Mouse (Mus musculus) forebrain, embryonic 14.5 days (tissue): ENCODE data around the gene Dmrt2. TPM values are rescaled to one million over a fixed set of nuclear protein-coding genes. Genes with fewer than 3 reads are reported as not detected.

ENCODE experiments used
- ATAC-seq: fragments of 200-750 bp; cut with Nextera tagmentation; 2 replicates; pipeline ENCODE4 v1.8.0; 2017; ENCODE audit warnings: mild to moderate bottlenecking, moderate library complexity
- DNase-seq: peaks from one replicate; pipeline ENCODE4 v3.0.0-alpha.2; 2015; ENCODE audit warnings: low spot score
- H3K27ac ChIP-seq: fragments of 300-500 bp; sonication (generic); 2 replicates; pipeline ENCODE4 v1.5.1; 2014; ENCODE audit warnings: low read depth, mild to moderate bottlenecking, control low read depth, low read length, moderate library complexity
- H3K27me3 ChIP-seq: fragments of 300-500 bp; sonication (generic); replicated peaks from 2 replicates; pipeline ENCODE4 v1.6.1; 2014; ENCODE audit warnings: low read length, control low read depth, mixed read lengths; ENCODE audit not compliant: control insufficient read depth, insufficient read depth
- H3K36me3 ChIP-seq: fragments of 300-500 bp; sonication (generic); 2 replicates; pipeline ENCODE4 v1.6.1; 2014; ENCODE audit warnings: low read length, control low read depth; ENCODE audit not compliant: control insufficient read depth, insufficient read depth
- H3K4me1 ChIP-seq: fragments of 300-500 bp; sonication (generic); 2 replicates; pipeline ENCODE4 v1.6.1; 2014; ENCODE audit warnings: antibody characterized with exemption, low read length, control low read depth; ENCODE audit not compliant: control insufficient read depth, insufficient read depth
- H3K4me2 ChIP-seq: fragments of 300-500 bp; sonication (generic); 2 replicates; pipeline ENCODE4 v1.6.1; 2014; ENCODE audit warnings: mild to moderate bottlenecking, control low read depth, low read length
- H3K4me3 ChIP-seq: fragments of 300-500 bp; sonication (generic); 2 replicates; pipeline ENCODE4 v1.5.1; 2014; ENCODE audit warnings: low read depth, low read length, control low read depth
- H3K9ac ChIP-seq: fragments of 300-500 bp; sonication (generic); 2 replicates; pipeline ENCODE4 v1.6.1; 2014; ENCODE audit warnings: mild to moderate bottlenecking, low read length, control low read depth, moderate library complexity
- H3K9me3 ChIP-seq: fragments of 300-500 bp; sonication (generic); replicated peaks from 2 replicates; pipeline ENCODE4 v1.6.1; 2016; ENCODE audit warnings: low read length, control low read depth, mixed read lengths; ENCODE audit not compliant: control insufficient read depth
- WGBS: fragments of 180-500 bp; shearing (Covaris S2); extraction: QIAGEN DNeasy Blood & Tissue Kit; methylation state at CpG from one replicate; pipeline ENCODE4 v1.1.7; 2014; 5-methylcytosine and 5-hydroxymethylcytosine counted together
- polyA plus RNA-seq: library from polyadenylated mRNA; unstranded; fragments of >200 nt; fragmentation: Nextera tagmentation; extraction: Ambion mirVana; gene quantifications from 2 replicates; pipeline ENCODE4 v1.2.1, GENCODE M21; 2014

Gene Dmrt2
- polyA plus RNA-seq, result 0.58 and 1.1 TPM in 2 replicates

DNA sequence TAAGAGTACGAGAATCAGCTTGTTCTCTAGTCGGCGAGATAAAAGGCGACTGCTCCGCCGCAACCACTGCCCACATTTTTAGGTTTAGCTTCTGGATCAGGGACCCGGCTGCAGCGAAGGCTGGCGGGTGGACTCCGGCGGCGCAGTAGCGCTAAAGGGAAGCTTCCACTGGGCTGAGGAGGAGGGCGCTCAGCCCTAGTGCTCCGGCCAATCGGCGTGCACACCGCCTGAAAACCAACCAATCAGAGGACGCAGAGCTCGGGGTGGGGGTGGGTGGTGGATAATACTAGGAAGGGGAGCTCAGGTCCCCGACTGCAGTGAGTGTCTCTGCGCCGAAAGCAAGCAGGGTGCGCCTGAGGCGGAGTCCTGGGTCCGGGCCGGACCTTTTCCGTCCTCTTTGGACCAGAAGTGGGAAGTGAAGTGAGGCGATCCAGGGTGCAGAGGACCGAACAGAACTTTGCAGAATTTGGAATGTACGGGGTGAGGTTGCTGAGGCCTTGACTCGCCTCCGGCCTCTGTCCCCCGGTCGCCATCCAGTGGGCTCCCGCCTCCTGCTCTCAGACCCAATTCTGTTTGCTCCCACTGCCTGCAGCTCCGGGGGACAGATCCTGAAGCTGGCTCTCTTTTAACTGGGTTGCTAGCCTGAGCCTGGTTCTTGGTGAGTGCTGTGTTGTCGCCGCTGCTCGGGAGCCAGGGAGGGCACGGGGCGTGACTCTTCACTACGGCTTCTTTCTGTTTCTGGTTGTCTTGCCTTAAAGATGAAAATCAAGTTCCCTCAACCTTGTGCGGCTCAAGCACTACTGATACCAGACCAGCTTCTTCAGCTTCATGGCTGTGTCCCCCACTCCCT lies at the start of gene Dmrt2:
TSS of gene Dmrt2 (plus strand) at position 311 of the 850 bp plus-strand sequence.
- WGBS, result under 1% methylated on average over 44 of the region's 44 CpGs
- Histone ChIP-seq H3K27ac (no peak within 1 kb of the TSS), H3K9ac (no peak within 1 kb of the TSS), H3K36me3 (no peaks in the 10 kb centered on the region), H3K27me3 (peaks cover 79% of the 10 kb centered on the region), H3K4me2 (peak within 1 kb of the TSS; percentile 70), H3K4me1 (peaks cover 10% of the 10 kb centered on the region), H3K9me3 (no peaks in the 10 kb centered on the region), H3K4me3 (peak within 1 kb of the TSS; percentile 34)
- peak; percentile 99 for ATAC-seq
- peak; percentile 94 for DNase-seq

- H3K27me3 ChIP-seq, result 0 out of 2 replicates have a peak, but pooled peaks cover 7% of the 10 kb centered on the region
- peak; percentile 57 for ATAC-seq
- 11% methylated on average over 9 of the region's 9 CpGs for WGBS
Measured at GRCm38 (mm10) chr19:25628490-25628889, 43.7 kb upstream of the Dmrt2 start.

DNA sequence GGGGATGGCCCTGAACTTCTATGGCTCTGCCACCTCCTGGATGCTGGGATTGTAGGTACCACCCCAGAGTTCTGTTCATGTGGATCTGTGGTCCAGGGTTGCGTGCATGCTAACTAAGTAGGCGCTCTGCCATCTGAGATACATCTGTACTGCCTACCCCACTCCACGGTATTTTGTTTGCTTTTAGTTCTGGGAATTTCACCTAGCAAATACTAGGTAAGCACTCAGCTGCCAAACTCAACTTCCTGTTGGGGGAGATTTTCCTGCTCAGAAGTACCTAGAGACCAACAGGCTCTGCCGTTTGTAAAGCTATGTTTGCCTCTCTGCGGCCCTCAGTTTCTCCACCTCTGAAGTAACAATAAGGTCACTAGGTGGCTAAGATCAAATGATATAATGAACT lies 37.1 kb upstream of the Dmrt2 start:
- H3K4me3 ChIP-seq, result no peak overlapping the region

More at GRCm38 (mm10) chr19:25628490-25628889, 43.7 kb upstream of the Dmrt2 start:
- no peaks in the 10 kb centered on the region for H3K4me1 ChIP-seq
- H3K9me3 ChIP-seq, result no peaks in the 10 kb centered on the region
- peak; percentile 81 for DNase-seq
- H3K9ac ChIP-seq, result no peak overlapping the region
- no peak overlapping the region for H3K4me2 ChIP-seq
- no peaks in the 10 kb centered on the region for H3K36me3 ChIP-seq
- no peak overlapping the region for H3K4me3 ChIP-seq
- H3K27ac ChIP-seq, result no peak overlapping the region

DNA sequence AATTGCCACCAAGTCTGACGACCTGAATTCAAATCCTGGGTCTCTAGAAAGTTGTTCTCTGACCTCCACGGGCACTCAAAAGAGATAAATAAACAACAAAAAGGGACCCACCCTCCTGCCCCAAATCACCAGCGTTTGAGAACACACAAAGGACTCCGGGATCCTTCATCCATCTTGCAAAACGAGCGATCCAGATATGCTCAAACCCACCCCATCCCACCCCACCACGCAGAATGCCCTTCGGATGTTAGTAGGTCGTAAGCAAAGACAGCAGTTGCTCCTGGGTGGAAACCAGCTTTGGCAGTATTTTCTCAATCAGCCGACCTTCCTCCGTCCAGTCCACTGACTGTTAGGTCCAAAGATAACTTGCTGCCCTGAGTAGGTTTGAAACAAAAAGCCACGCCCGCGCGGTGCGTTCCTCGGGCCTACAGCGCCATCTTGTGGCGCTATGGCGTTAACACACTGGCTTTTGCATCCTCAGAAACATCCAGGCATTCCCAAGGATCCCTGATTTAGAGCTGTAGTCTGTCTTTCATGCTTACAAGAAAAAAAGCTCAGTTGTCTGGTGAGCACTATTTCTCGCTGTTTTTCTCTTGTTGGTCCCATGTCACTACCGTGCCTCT lies 36.5 kb upstream of the Dmrt2 start:
- Histone ChIP-seq H3K4me3 (peak overlapping the region; percentile 29), H3K27ac (no peak overlapping the region), H3K36me3 (no peaks in the 10 kb centered on the region), H3K4me1 (no peaks in the 10 kb centered on the region), H3K9me3 (no peaks in the 10 kb centered on the region), H3K27me3 (no peaks in the 10 kb centered on the region), H3K9ac (peak overlapping the region; percentile 53; the same call in 1 of the 2 replicates), H3K4me2 (peak overlapping the region; percentile 54)
- DNase-seq (peak; percentile 87), ATAC-seq (peak; percentile 87)
- 11% methylated on average over 22 of the region's 22 CpGs for WGBS

More for the DNA sequence above, 37.1 kb upstream of the Dmrt2 start:
- no peaks in the 10 kb centered on the region for H3K36me3 ChIP-seq
- H3K4me1 ChIP-seq, result no peaks in the 10 kb centered on the region
- no peak overlapping the region for H3K27ac ChIP-seq
- H3K9ac ChIP-seq, result no peak overlapping the region
- DNase-seq (no peak), ATAC-seq (no peak)
- H3K27me3 ChIP-seq, result no peaks in the 10 kb centered on the region
- H3K4me2 ChIP-seq, result peak overlapping the region; percentile 54; the same call in 1 of the 2 replicates
- 90% methylated on average over 5 of the region's 5 CpGs for WGBS
- H3K9me3 ChIP-seq, result no peaks in the 10 kb centered on the region

- WGBS, result 75% methylated on average over 11 of the region's 11 CpGs
- Histone ChIP-seq H3K4me3 (no peak overlapping the region), H3K36me3 (no peaks in the 10 kb centered on the region), H3K4me1 (no peaks in the 10 kb centered on the region), H3K27ac (no peak overlapping the region), H3K9me3 (no peaks in the 10 kb centered on the region), H3K27me3 (no peaks in the 10 kb centered on the region), H3K4me2 (no peak overlapping the region), H3K9ac (no peak overlapping the region)
- no peak for DNase-seq
- ATAC-seq, result no peak
Measured at GRCm38 (mm10) chr19:25638766-25639361, 33.3 kb upstream of the Dmrt2 start.

- no peak overlapping the region for H3K4me2 ChIP-seq
- no peak overlapping the region for H3K27ac ChIP-seq
- no peak overlapping the region for H3K9ac ChIP-seq
- ATAC-seq (no peak), DNase-seq (no peak)
- H3K4me1 ChIP-seq, result no peaks in the 10 kb centered on the region
- H3K4me3 ChIP-seq, result no peak overlapping the region
- no peaks in the 10 kb centered on the region for H3K36me3 ChIP-seq
- WGBS, result 86% methylated on average over 6 of the region's 6 CpGs
- no peaks in the 10 kb centered on the region for H3K9me3 ChIP-seq
- H3K27me3 ChIP-seq, result no peaks in the 10 kb centered on the region
Measured at GRCm38 (mm10) chr19:25641786-25642185, 30.4 kb upstream of the Dmrt2 start.

DNA sequence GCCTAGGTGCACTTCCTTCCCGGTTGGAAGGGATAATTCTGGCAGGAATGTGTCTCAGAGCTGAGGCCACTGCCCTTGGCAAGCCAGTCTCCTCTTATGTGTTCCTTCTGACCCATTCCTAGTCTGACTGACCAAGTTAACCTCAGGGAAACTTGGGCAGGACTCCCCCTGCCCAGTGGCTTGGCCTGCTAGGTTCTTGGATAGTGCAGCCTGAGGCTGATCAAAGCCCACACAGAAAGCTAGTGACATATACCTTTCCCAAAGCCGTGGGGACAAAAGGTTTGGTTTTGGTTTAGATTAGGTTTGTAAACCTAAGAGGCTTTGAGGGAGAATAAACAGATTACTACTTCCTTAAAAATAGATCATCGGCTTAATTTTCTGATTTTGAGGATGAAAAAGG lies 25.1 kb upstream of the Dmrt2 start:
- Histone ChIP-seq H3K4me3 (no peak overlapping the region), H3K4me2 (no peak overlapping the region), H3K27me3 (no peaks in the 10 kb centered on the region), H3K9ac (no peak overlapping the region), H3K27ac (no peak overlapping the region), H3K4me1 (no peaks in the 10 kb centered on the region), H3K36me3 (no peaks in the 10 kb centered on the region), H3K9me3 (no peaks in the 10 kb centered on the region)
- ATAC-seq, result no peak
- 71% methylated on average over 3 of the region's 3 CpGs for WGBS
- DNase-seq, result no peak

DNA sequence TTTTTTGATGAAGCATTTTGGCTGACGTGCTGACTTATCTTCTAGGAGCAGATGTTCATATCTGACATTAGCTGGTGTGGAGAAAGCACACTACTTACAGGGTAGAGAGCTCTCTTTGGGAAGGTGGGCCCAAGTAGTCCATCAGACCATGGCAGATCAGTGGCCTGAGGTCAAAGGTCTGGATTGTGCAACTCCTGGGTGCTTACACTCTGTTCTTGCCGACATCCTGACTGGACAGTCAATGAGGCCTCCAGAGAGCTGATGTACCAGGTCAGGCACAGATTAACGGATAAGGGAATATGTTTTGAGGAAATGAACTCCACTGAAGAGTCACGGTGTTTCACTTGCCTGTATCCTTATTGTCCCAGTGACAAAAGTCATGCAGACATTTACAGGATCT lies 23.5 kb upstream of the Dmrt2 start:
- Histone ChIP-seq H3K36me3 (no peaks in the 10 kb centered on the region), H3K4me3 (no peak overlapping the region), H3K4me1 (no peaks in the 10 kb centered on the region), H3K27ac (no peak overlapping the region), H3K9me3 (no peaks in the 10 kb centered on the region), H3K9ac (no peak overlapping the region), H3K27me3 (no peaks in the 10 kb centered on the region), H3K4me2 (no peak overlapping the region)
- DNase-seq (no peak), ATAC-seq (no peak)
- WGBS, result 85% methylated on average over 4 of the region's 4 CpGs
